Mouse (Mus musculus): ENCODE results near the gene Cep97. TPM values are rescaled to one million over a fixed set of nuclear protein-coding genes. Genes with fewer than 3 reads are reported as not detected.

The Cep97 gene
- polyA plus RNA-seq, 1 experiment: 20.6 TPM

- Histone ChIP-seq H3K9me3 (replicated peaks; ENCODE audit: control insufficient read depth, insufficient read depth, low read length, poor library complexity, severe bottlenecking) (no peaks in the 10 kb centered on the region), H3K9ac (ENCODE audit: low read depth, poor library complexity, severe bottlenecking) (no peak overlapping the region), H3K4me3 (ENCODE audit: low read depth, low read length) (no peak overlapping the region), H3K4me1 (ENCODE audit: control insufficient read depth, insufficient read depth, low read length) (no peaks in the 10 kb centered on the region), H3K36me3 (ENCODE audit: control insufficient read depth, insufficient read depth, low read length, poor library complexity, severe bottlenecking) (no peaks in the 10 kb centered on the region), H3K27ac (ENCODE audit: insufficient read depth, low read length) (no peak overlapping the region), H3K27me3 (ENCODE audit: control insufficient read depth, insufficient read depth, low read length, poor library complexity, severe bottlenecking) (no peaks in the 10 kb centered on the region)
- TF ChIP-seq CTCF (IDR thresholded peaks at IDR 0.05; ENCODE audit: low read depth, low read length) (no peak), EP300 (IDR thresholded peaks at IDR 0.05; ENCODE audit: insufficient read depth, low read depth, low read length) (no peak), POLR2A (IDR thresholded peaks at IDR 0.05; ENCODE audit: insufficient read depth, low read length) (no peak)
Measured at GRCm38 (mm10) chr16:55906928-55907679, 27.6 kb downstream of the Cep97 start.

DNA sequence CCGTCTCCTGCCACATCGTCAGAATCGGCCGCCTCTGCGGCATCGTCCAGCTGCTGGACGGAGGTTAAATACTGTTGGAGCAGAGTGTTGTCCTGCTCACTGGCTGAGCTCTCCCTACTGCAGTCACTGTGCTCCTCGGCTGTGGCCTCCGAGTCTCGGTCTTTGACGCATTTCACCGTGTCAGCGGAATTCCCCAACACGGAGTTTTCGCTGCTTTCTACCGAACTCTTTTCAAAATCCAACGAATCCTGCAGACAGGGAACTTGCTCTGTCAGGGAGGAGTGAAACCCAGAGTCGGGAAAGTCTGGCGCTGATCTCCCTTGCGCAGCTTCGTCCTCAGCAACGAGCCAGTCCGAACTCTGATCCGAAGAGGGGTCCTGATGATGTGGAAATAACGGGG lies 29.3 kb downstream of the Cep97 start:
- no peaks in the 10 kb centered on the region for H3K36me3 ChIP-seq (ENCODE audit: control insufficient read depth, insufficient read depth, low read length, poor library complexity, severe bottlenecking)
- H3K9me3 ChIP-seq (replicated peaks; ENCODE audit: control insufficient read depth, insufficient read depth, low read length, poor library complexity, severe bottlenecking): no peaks in the 10 kb centered on the region
- TF ChIP-seq EP300 (IDR thresholded peaks at IDR 0.05; ENCODE audit: insufficient read depth, low read depth, low read length) (no peak), POLR2A (IDR thresholded peaks at IDR 0.05; ENCODE audit: insufficient read depth, low read length) (no peak), CTCF (IDR thresholded peaks at IDR 0.05; ENCODE audit: low read depth, low read length) (no peak)
- H3K9ac ChIP-seq (ENCODE audit: low read depth, poor library complexity, severe bottlenecking): no peak overlapping the region
- peak overlapping the region; percentile 12; the same call in 1 of the 2 replicates for H3K4me3 ChIP-seq (ENCODE audit: low read depth, low read length)
- no peaks in the 10 kb centered on the region for H3K27me3 ChIP-seq (ENCODE audit: control insufficient read depth, insufficient read depth, low read length, poor library complexity, severe bottlenecking)
- no peak overlapping the region for H3K27ac ChIP-seq (ENCODE audit: insufficient read depth, low read length)
- H3K4me1 ChIP-seq (ENCODE audit: control insufficient read depth, insufficient read depth, low read length): no peaks in the 10 kb centered on the region

DNA sequence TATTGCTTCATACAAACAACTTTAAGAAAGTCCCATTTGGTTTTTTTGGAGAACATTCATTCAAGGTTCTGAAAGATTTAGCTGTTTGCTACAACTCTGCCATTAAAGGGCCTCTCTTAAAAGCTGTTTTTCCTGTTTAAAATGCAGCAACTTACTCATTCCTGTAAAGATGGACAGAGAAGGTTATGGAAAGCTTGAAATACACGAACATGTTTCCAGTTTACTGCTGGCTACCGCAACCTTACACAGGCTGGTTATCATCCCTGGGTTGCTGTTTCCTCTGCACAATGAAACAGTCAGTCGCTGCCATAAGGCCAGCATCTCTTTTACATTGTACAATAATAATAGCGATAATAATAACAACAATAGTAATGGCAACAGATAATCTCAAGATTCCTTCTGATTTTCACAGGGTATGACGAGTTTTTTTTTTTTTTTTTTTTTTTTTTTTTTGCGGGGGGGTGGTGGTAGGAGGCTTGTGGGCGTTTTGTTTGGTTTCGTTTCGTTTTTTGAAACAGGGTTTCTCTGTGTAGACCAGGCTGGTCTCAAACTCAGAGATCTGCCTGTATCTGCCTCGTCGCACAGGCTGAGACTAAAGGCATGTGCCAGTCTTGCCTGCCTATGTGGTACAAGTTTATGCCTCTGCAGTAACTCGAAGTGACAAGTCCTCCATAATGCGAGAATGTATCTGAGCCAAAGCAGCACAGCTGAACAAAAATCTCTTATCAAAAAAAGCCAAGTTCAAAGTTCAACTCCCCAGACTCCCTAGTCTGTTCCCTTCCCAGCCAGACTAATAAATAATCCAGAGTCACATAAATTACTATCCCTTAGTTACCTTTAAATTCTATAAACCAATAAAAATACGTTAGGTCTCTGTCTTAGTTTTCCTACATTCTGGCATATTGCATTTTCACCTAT lies 32.6 kb downstream of the Cep97 start:
- Histone ChIP-seq H3K27ac (ENCODE audit: insufficient read depth, low read length) (no peak overlapping the region), H3K4me1 (ENCODE audit: control insufficient read depth, insufficient read depth, low read length) (no peaks in the 10 kb centered on the region), H3K27me3 (ENCODE audit: control insufficient read depth, insufficient read depth, low read length, poor library complexity, severe bottlenecking) (no peaks in the 10 kb centered on the region), H3K9ac (ENCODE audit: low read depth, poor library complexity, severe bottlenecking) (no peak overlapping the region), H3K9me3 (replicated peaks; ENCODE audit: control insufficient read depth, insufficient read depth, low read length, poor library complexity, severe bottlenecking) (no peaks in the 10 kb centered on the region), H3K36me3 (ENCODE audit: control insufficient read depth, insufficient read depth, low read length, poor library complexity, severe bottlenecking) (no peaks in the 10 kb centered on the region), H3K4me3 (ENCODE audit: low read depth, low read length) (no peak overlapping the region)
- no peak for TF ChIP-seq POLR2A (IDR thresholded peaks at IDR 0.05; ENCODE audit: insufficient read depth, low read length)
- no peak for TF ChIP-seq CTCF (IDR thresholded peaks at IDR 0.05; ENCODE audit: low read depth, low read length)
- no peak for TF ChIP-seq EP300 (IDR thresholded peaks at IDR 0.05; ENCODE audit: insufficient read depth, low read depth, low read length)

GRCm38 (mm10) chr16:55898385-55899002 lies 36.2 kb downstream of the Cep97 start:
- Histone ChIP-seq H3K36me3 (ENCODE audit: control insufficient read depth, insufficient read depth, low read length, poor library complexity, severe bottlenecking) (no peaks in the 10 kb centered on the region), H3K9me3 (replicated peaks; ENCODE audit: control insufficient read depth, insufficient read depth, low read length, poor library complexity, severe bottlenecking) (no peaks in the 10 kb centered on the region), H3K4me1 (ENCODE audit: control insufficient read depth, insufficient read depth, low read length) (no peaks in the 10 kb centered on the region), H3K9ac (ENCODE audit: low read depth, poor library complexity, severe bottlenecking) (no peak overlapping the region), H3K27ac (ENCODE audit: insufficient read depth, low read length) (no peak overlapping the region), H3K4me3 (ENCODE audit: low read depth, low read length) (no peak overlapping the region), H3K27me3 (ENCODE audit: control insufficient read depth, insufficient read depth, low read length, poor library complexity, severe bottlenecking) (no peaks in the 10 kb centered on the region)
- TF ChIP-seq EP300 (IDR thresholded peaks at IDR 0.05; ENCODE audit: insufficient read depth, low read depth, low read length) (no peak), POLR2A (IDR thresholded peaks at IDR 0.05; ENCODE audit: insufficient read depth, low read length) (no peak), CTCF (IDR thresholded peaks at IDR 0.05; ENCODE audit: low read depth, low read length) (no peak)

DNA sequence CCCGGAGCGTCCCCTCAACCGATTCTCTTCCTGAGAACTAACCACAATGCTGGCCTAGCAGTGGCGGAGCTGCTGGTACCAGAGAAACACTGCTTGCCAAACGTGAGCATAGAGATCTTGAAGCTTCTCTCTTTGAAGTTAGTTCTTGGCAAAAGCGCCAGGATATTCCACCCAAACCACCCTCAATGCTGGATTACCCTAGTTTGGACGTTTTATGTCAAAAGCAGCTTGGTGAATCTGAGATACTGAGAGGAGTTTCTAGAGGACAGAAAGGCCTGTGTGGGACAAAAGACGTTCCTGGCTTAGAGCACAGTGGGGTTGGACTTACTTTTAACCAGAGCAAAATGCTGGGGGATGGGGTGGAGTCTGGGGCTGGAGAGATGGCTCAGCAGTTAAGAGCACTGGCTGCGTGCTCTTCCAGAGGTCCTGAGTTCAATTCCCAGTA lies 39.0 kb downstream of the Cep97 start:
- Histone ChIP-seq H3K27me3 (ENCODE audit: control insufficient read depth, insufficient read depth, low read length, poor library complexity, severe bottlenecking) (no peaks in the 10 kb centered on the region), H3K4me1 (ENCODE audit: control insufficient read depth, insufficient read depth, low read length) (no peaks in the 10 kb centered on the region), H3K9ac (ENCODE audit: low read depth, poor library complexity, severe bottlenecking) (peak overlapping the region; percentile 58; the same call in 1 of the 2 replicates), H3K4me3 (ENCODE audit: low read depth, low read length) (peak overlapping the region; percentile 80), H3K36me3 (ENCODE audit: control insufficient read depth, insufficient read depth, low read length, poor library complexity, severe bottlenecking) (no peaks in the 10 kb centered on the region), H3K9me3 (replicated peaks; ENCODE audit: control insufficient read depth, insufficient read depth, low read length, poor library complexity, severe bottlenecking) (no peaks in the 10 kb centered on the region), H3K27ac (ENCODE audit: insufficient read depth, low read length) (peak overlapping the region; percentile 78)
- TF ChIP-seq POLR2A (IDR thresholded peaks at IDR 0.05; ENCODE audit: insufficient read depth, low read length): no peak
- no peak for TF ChIP-seq CTCF (IDR thresholded peaks at IDR 0.05; ENCODE audit: low read depth, low read length)

All from ES-Bruce4 (cell line).